Mouse (Mus musculus) cerebellum, adult 2 months (tissue): ENCODE measurements around the gene Aanat.

Experiments used
- CTCF ChIP-seq: fragments of 200-500 bp; IDR thresholded peaks from 2 replicates; pipeline ENCODE4 v1.5.1; 2011; ENCODE audit warnings: low read depth, mild to moderate bottlenecking, control low read depth, low read length, moderate library complexity, borderline replicate concordance; ENCODE audit not compliant: insufficient read depth
- POLR2A ChIP-seq: fragments of 200-500 bp; IDR thresholded peaks from 2 replicates; pipeline ENCODE4 v1.6.1; 2011; ENCODE audit warnings: low read length, control low read depth, borderline replicate concordance; ENCODE audit not compliant: insufficient read depth

GRCm38 (mm10) chr11:116619561-116619960 lies 33.3 kb downstream of the Aanat start:
- no peak for TF ChIP-seq CTCF
- TF ChIP-seq POLR2A = no peak
